Mouse (Mus musculus): ENCODE data around the gene 4930579F01Rik.

Gene 4930579F01Rik

DNA sequence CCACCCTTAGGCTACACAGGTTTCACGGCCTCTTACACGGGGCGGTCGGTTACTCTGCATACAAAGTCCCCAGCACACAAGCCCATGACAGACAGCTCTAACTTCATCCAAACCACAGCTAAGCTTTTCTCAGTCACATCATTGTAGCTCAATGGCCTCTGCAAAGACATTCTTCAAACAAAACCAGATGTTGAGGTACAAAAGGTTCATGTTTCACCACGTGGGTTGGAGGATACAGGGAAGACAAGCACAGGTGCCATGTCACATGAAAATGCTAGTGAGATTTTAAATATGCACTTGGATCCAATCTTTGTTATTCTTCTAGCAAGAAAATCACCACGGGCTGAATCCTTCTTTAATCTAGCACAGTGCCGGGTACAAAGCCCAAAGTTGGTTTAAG, 31.7 kb upstream of the 4930579F01Rik start:
- Histone ChIP-seq H3K4me1 (replicated peaks; ENCODE audit: low read depth, low read length) (peaks cover 38% of the 10 kb centered on the region), H3K9me3 (ENCODE audit: low read length) (0 out of 2 replicates have a peak, but pooled peaks cover 4% of the 10 kb centered on the region), H3K4me3 (replicated peaks; ENCODE audit: low read length) (no peak overlapping the region), H3K36me3 (ENCODE audit: insufficient read depth, low read length) (no peaks in the 10 kb centered on the region), H3K27me3 (ENCODE audit: insufficient read depth, low read length) (no peaks in the 10 kb centered on the region; the same call in 1 of the 2 replicates)
- no peak for TF ChIP-seq CTCF (conservative IDR thresholded peaks at IDR 0.05; ENCODE audit: low read length)
- TF ChIP-seq NANOG (IDR thresholded peaks at IDR 0.05; ENCODE audit: borderline replicate concordance, low read length): no peak

DNA sequence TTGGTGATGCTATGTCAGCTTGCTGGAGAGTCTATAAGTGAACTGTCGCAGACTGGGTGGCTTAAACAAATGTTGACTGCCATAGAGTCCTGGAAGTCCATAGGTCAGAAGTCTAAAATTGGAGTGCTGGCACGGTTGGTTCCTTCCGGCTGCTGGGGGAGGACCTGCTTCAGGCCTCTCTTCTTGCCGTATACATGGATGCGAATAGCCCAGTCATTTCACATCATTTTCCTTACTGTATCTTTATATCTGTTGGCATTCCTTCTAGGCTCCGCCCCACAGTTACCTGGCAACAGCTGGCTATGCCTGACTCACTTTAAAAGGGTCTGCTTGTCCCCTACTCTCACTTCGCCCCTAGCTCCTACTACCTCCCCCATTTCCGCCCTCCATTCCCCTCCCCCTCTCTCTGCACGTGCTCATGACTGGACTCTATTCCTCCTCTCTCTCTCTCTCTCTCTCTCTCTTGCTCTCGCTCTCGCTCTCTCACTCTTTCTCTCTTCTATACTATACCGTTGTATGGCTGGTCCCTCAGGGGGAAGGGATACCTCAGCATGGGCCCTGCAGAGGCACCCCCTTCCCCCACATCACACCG, 30.8 kb upstream of the 4930579F01Rik start:
- H3K36me3 ChIP-seq (ENCODE audit: insufficient read depth, low read length): no peaks in the 10 kb centered on the region
- H3K4me3 ChIP-seq (replicated peaks; ENCODE audit: low read length): no peak overlapping the region; the same call in 1 of the 2 replicates
- H3K9me3 ChIP-seq (ENCODE audit: low read length): 0 out of 2 replicates have a peak, but pooled peaks cover 4% of the 10 kb centered on the region
- H3K27me3 ChIP-seq (ENCODE audit: insufficient read depth, low read length): no peaks in the 10 kb centered on the region; the same call in 1 of the 2 replicates
- TF ChIP-seq POU5F1 (IDR thresholded peaks at IDR 0.05; ENCODE audit: borderline replicate concordance, low read length) (no peak), CTCF (conservative IDR thresholded peaks at IDR 0.05; ENCODE audit: low read length) (no peak), NANOG (IDR thresholded peaks at IDR 0.05; ENCODE audit: borderline replicate concordance, low read length) (no peak)
- peaks cover 38% of the 10 kb centered on the region for H3K4me1 ChIP-seq (replicated peaks; ENCODE audit: low read depth, low read length)

DNA sequence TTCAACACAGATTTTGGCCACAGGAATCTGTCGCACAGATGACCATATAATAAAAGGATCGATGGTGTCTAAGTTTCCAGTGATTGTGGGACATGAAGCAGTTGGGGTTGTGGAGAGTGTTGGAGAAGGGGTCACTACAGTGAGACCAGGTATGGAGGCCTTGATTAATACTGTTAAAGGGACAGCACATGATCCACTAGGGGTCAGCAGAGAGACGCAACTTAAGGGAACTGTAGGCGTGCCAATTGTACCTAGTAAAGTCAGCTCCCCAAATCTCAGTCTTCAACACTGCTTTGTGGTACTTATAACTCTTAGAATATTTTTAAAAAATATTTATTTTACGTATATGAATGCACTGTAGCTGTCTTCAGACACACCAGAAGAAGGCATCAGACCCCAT, 29.3 kb upstream of the 4930579F01Rik start:
- no peak overlapping the region for H3K4me3 ChIP-seq (replicated peaks; ENCODE audit: low read length)
- H3K27me3 ChIP-seq (ENCODE audit: insufficient read depth, low read length): peaks cover 3% of the 10 kb centered on the region; the same call in 1 of the 2 replicates
- H3K9me3 ChIP-seq (ENCODE audit: low read length): 0 out of 2 replicates have a peak, but pooled peaks cover 4% of the 10 kb centered on the region
- TF ChIP-seq NANOG (IDR thresholded peaks at IDR 0.05; ENCODE audit: borderline replicate concordance, low read length): no peak
- peak; percentile 50 for TF ChIP-seq CTCF (conservative IDR thresholded peaks at IDR 0.05; ENCODE audit: low read length)
- no peaks in the 10 kb centered on the region for H3K36me3 ChIP-seq (ENCODE audit: insufficient read depth, low read length)
- H3K4me1 ChIP-seq (replicated peaks; ENCODE audit: low read depth, low read length): peaks cover 38% of the 10 kb centered on the region

DNA sequence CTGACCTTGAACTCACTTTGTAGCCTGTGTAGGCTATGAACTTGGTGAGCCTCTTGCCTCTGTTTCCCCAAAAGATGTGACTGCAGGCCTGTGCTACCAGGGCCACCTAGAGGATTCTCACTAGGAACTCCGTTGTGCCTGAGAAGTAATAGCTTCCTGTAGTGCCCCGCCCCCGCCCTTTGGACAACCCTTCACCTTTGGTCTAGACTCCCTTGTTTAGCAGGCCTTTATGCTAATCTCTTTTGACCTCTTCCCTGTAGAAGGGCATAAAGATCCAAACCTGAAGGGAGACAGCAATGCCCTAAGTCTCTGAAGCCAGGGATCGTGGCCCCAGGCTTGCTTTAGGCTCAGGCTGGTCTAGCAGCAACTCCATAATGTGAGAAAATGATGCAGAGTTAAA, 28.9 kb upstream of the 4930579F01Rik start:
- peaks cover 40% of the 10 kb centered on the region for H3K4me1 ChIP-seq (replicated peaks; ENCODE audit: low read depth, low read length)
- TF ChIP-seq POU5F1 (IDR thresholded peaks at IDR 0.05; ENCODE audit: borderline replicate concordance, low read length): no peak
- no peak for TF ChIP-seq NANOG (IDR thresholded peaks at IDR 0.05; ENCODE audit: borderline replicate concordance, low read length)
- no peak for TF ChIP-seq CTCF (conservative IDR thresholded peaks at IDR 0.05; ENCODE audit: low read length)
- peaks cover 3% of the 10 kb centered on the region; the same call in 1 of the 2 replicates for H3K27me3 ChIP-seq (ENCODE audit: insufficient read depth, low read length)
- 0 out of 2 replicates have a peak, but pooled peaks cover 4% of the 10 kb centered on the region for H3K9me3 ChIP-seq (ENCODE audit: low read length)
- H3K4me3 ChIP-seq (replicated peaks; ENCODE audit: low read length): no peak overlapping the region
- no peaks in the 10 kb centered on the region for H3K36me3 ChIP-seq (ENCODE audit: insufficient read depth, low read length)

DNA sequence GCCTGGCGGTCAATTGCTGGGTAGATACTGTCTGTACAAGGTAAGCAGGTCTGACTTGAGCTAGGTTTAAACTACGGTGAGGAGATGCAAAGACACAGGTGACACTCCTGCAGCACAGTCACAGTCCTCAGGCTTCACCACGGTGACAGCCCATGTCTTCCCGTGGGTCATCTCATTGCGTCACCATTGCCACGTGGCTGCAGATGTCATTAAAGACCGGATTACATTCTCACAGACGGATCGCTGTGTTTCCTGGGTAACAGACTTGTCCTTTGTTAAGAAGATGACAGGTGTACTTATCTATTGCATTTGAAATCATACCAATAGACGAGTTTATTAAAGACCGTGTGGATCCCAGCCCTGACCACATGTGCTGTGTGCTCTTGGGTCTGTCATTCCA, 27.5 kb upstream of the 4930579F01Rik start:
- H3K27me3 ChIP-seq (ENCODE audit: insufficient read depth, low read length): peaks cover 3% of the 10 kb centered on the region; the same call in 1 of the 2 replicates

DNA sequence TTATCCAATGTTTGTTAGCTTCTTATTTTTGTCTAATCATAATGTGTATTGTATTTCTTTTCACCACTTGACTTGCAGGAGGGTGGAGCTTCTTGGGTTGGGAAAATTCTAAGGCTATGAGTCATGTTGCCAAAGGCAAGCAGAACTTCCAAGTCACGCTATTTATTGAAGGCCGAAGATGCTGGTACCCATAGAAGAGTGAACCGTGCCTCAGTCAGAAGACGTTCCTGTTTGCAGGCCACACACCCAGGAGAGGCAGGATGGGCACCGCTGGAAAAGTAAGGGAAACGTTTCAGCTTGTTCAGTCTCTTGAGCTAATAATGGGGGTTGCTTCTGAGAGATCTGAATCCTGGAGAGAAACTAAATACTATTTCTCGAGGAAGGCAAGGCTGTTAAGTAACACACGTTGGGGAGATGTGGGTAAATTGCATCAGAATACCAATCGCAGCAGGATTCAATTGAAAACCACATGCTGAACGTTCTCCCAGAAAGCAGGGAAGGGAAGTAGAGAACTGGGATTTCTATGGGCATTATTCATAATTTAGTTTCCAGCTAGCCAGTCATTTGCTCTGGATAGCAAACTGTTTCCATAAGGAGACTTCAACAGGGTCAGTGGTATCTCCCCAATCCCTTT, 24.1 kb upstream of the 4930579F01Rik start, which contains the start of gene Adh7:
Gene Adh7, plus strand, starts transcription at position 130 of the 634 bp plus-strand sequence.
- TF ChIP-seq CTCF (conservative IDR thresholded peaks at IDR 0.05; ENCODE audit: low read length) (no peak), POU5F1 (IDR thresholded peaks at IDR 0.05; ENCODE audit: borderline replicate concordance, low read length) (no peak), NANOG (IDR thresholded peaks at IDR 0.05; ENCODE audit: borderline replicate concordance, low read length) (no peak)
- Histone ChIP-seq H3K4me3 (replicated peaks; ENCODE audit: low read length) (no peak within 1 kb of the TSS), H3K27me3 (ENCODE audit: insufficient read depth, low read length) (peaks cover 5% of the 10 kb centered on the region; the same call in 1 of the 2 replicates), H3K36me3 (ENCODE audit: insufficient read depth, low read length) (no peaks in the 10 kb centered on the region), H3K4me1 (replicated peaks; ENCODE audit: low read depth, low read length) (peaks cover 22% of the 10 kb centered on the region), H3K9me3 (ENCODE audit: low read length) (no peaks in the 10 kb centered on the region)

More for the DNA sequence above, 27.5 kb upstream of the 4930579F01Rik start:
- H3K36me3 ChIP-seq (ENCODE audit: insufficient read depth, low read length): no peaks in the 10 kb centered on the region
- TF ChIP-seq CTCF (conservative IDR thresholded peaks at IDR 0.05; ENCODE audit: low read length) (no peak), POU5F1 (IDR thresholded peaks at IDR 0.05; ENCODE audit: borderline replicate concordance, low read length) (no peak), NANOG (IDR thresholded peaks at IDR 0.05; ENCODE audit: borderline replicate concordance, low read length) (no peak)
- H3K4me3 ChIP-seq (replicated peaks; ENCODE audit: low read length): no peak overlapping the region
- no peaks in the 10 kb centered on the region for H3K9me3 ChIP-seq (ENCODE audit: low read length)
- H3K4me1 ChIP-seq (replicated peaks; ENCODE audit: low read depth, low read length): peaks cover 41% of the 10 kb centered on the region

DNA sequence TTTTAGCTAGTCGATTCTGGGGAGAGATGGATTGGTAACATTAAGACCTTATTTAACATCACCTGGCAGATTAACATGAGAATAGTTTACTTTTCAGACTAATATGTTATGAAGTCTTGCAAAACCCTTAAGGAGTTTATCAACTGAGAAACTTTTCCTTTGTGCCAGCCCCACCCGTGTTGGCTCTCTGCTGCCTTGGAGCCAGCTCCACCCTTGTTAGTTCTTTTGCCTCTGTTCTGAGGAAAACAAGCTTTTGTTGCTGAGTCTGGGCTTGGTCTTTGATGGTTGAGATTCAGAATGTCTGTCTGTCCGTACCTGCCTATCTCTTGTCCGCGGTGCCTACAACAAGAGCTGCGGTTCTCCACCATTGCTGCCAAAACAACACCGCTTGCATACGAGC, 22.5 kb upstream of the 4930579F01Rik start:
- peaks cover 5% of the 10 kb centered on the region; the same call in 1 of the 2 replicates for H3K27me3 ChIP-seq (ENCODE audit: insufficient read depth, low read length)
- no peaks in the 10 kb centered on the region for H3K36me3 ChIP-seq (ENCODE audit: insufficient read depth, low read length)
- no peak overlapping the region for H3K4me3 ChIP-seq (replicated peaks; ENCODE audit: low read length)
- peaks cover 13% of the 10 kb centered on the region for H3K4me1 ChIP-seq (replicated peaks; ENCODE audit: low read depth, low read length)
- TF ChIP-seq POU5F1 (IDR thresholded peaks at IDR 0.05; ENCODE audit: borderline replicate concordance, low read length) (no peak), CTCF (conservative IDR thresholded peaks at IDR 0.05; ENCODE audit: low read length) (no peak), NANOG (IDR thresholded peaks at IDR 0.05; ENCODE audit: borderline replicate concordance, low read length) (no peak)
- H3K9me3 ChIP-seq (ENCODE audit: low read length): no peaks in the 10 kb centered on the region

DNA sequence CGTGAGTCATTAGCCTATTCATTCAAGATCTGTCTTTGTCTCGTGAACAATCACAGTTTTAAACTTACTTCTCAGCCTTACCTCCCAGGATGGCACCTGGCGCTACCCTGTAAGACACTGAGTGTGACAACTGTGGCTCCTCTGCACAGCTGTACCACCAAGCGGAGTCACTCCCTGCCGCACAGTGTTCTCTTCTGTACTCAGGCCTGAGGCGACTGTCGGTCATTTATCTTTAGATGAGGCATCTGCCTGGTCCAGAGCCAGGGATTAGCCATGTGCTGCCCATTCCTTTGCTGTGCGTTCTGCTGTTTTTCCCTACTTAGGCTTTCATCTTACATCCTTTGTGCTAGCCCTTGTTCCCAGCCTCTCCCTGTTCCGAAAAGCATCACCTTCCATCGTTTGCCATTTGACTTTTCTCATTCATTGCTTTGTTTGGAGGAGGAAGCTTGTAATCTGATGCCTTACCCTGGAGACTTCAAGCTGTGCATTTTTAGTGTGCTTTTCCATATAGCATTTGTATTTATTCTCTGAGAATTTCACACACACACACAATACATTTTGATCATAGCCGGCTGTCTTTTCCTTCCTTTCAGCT, 21.9 kb upstream of the 4930579F01Rik start:
- Histone ChIP-seq H3K4me1 (replicated peaks; ENCODE audit: low read depth, low read length) (peaks cover 13% of the 10 kb centered on the region), H3K4me3 (replicated peaks; ENCODE audit: low read length) (no peak overlapping the region), H3K9me3 (ENCODE audit: low read length) (no peaks in the 10 kb centered on the region), H3K36me3 (ENCODE audit: insufficient read depth, low read length) (no peaks in the 10 kb centered on the region), H3K27me3 (ENCODE audit: insufficient read depth, low read length) (peaks cover 5% of the 10 kb centered on the region; the same call in 1 of the 2 replicates)
- TF ChIP-seq POU5F1 (IDR thresholded peaks at IDR 0.05; ENCODE audit: borderline replicate concordance, low read length) (no peak), CTCF (conservative IDR thresholded peaks at IDR 0.05; ENCODE audit: low read length) (no peak), NANOG (IDR thresholded peaks at IDR 0.05; ENCODE audit: borderline replicate concordance, low read length) (peak; percentile 91; the same call in 1 of the 2 replicates)
